Mouse (Mus musculus): Measurements from ENCODE around the gene Abcd3. TPM values are rescaled to one million over a fixed set of nuclear protein-coding genes. Genes with fewer than 3 reads are reported as not detected.

Abcd3 gene
- total RNA-seq, 1 experiment from 2014 or later = 43.3 TPM

Other genes starting within 250 kb of the Abcd3 start
- gene 4930432M17Rik, start 144.5 kb downstream of the Abcd3 start, total RNA-seq (2017) = not detected in 2 replicates
- gene F3, start 91.8 kb downstream of the Abcd3 start, total RNA-seq (2017) = 4.6 and 5.7 TPM in 2 replicates
- gene Arhgap29, start 137.2 kb upstream of the Abcd3 start, total RNA-seq (2017) = 6.0 and 6.9 TPM in 2 replicates
- gene Abca4, start 229.1 kb upstream of the Abcd3 start, total RNA-seq (2017) = 2.0 and 6.3 TPM in 2 replicates

All from hematopoietic stem cell, adult 5-6 weeks (primary cell).